17 mouse cellular contexts compared by ENCODE assay signal in the genomic region with DNA sequence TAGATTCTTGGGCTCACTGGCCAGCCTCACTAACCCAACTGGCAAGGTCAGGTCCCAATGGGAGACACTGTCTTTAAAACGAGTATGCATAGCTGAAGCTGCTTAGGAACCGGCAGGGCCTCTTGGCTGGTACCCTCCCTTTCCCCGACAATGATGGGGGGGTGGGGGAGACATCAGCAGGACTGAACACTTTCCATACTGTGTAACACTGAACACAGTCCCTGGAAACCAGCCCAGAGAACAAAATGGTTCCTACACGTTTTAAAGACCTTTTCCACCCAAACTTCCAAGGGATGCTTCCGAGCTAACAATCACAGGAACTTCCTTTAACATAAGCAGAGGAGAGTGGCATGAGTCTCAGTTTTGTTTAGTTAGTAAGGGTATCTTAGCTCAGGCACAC.
"Had no signal": no experiment of that assay in that cellular context is flagged by ENCODE, and none has a peak within 500 bp of the region (broad histone marks: within the 10 kb centered on the region; RNA-seq: fewer than 3 reads in every experiment).

No protein-coding gene starts in this region.

- H3K9me3 ChIP-seq: liver, embryonic 13.5 days; midbrain, embryonic 13.5 days; neural tube, embryonic 13.5 days had no signal

- H3K4me2 ChIP-seq: liver, embryonic 13.5 days; midbrain, embryonic 13.5 days; neural tube, embryonic 13.5 days had no signal

- DNase-seq: kidney, postnatal 10 days; kidney, postnatal 36 days; layer of hippocampus, postnatal 36 days; liver, embryonic 13.5 days; lung, adult 2 months; lung, postnatal 36 days; retina, postnatal 1 day; right cerebral cortex, postnatal 25 days; thymus, adult 18-20 months; thymus, postnatal 36 days had no signal

- H3K4me1 ChIP-seq: midbrain, embryonic 10.5 days; midbrain, embryonic 13.5 days; neural tube, embryonic 13.5 days had no signal

- H3K27me3 ChIP-seq: liver, embryonic 13.5 days; megakaryocyte, embryonic 14.5 days; midbrain, embryonic 13.5 days; neural tube, embryonic 13.5 days had no signal

- ATAC-seq: midbrain, embryonic 13.5 days; midbrain, embryonic 16.5 days had no signal

- H3K27ac ChIP-seq: left cerebral cortex, adult 2 months; liver, embryonic 13.5 days; midbrain, embryonic 10.5 days; midbrain, embryonic 13.5 days; neural tube, embryonic 13.5 days had no signal

- H3K4me3 ChIP-seq: left cerebral cortex, adult 2 months; liver, embryonic 13.5 days; megakaryocyte, embryonic 14.5 days; midbrain, embryonic 10.5 days; midbrain, embryonic 13.5 days; myocyte; neural tube, embryonic 13.5 days had no signal

- H3K9ac ChIP-seq: liver, embryonic 13.5 days; midbrain, embryonic 13.5 days; neural tube, embryonic 13.5 days had no signal
